Mouse (Mus musculus): ENCODE results near the gene Wasf1.

The Wasf1 gene

DNA sequence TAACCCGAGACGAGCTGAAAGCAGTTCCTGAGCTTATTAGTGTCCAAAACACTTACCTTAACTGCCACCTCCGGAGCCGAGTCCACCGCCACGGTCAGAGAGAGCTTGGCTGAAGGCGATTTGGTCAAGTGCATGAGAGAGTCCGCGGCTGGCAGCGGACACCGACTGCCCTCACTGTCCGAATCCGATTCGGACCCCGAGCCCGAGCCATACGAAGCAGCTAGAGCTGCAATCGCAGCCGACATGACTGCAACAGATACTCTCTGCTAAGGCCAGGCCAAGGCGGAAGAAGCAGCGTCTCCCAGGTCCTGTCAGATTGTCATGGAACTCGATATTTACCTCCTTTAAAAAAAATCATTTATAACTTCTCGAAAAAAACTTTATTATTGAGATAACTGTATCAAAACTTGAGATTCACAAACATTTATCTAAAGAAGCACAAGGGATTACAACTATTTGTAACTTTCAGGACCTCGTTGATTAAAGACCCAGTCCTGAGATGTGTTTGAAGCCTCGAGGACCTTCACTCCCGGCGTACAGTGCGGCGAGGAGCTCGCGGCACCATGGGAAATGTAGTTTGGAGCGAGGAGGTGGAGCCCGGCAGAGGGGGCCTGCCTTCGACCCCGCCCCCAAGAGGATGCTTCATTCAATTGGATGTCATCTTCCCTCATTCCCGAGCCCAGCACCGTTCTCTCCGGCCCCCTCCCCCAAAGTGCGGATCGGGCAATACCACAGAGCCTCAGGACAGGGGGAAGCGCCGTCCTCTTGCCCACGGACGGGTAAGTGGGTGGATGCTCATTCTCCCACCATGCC is at the start of gene Wasf1, which contains the start of gene Cdc40:
Wasf1 (plus strand) TSS at position 645 of the 813 bp plus-strand sequence.
Cdc40 (minus strand) TSS at position 481 of the 813 bp plus-strand sequence.
- peak; percentile 98 for DNase-seq (ENCODE audit: low read depth, low spot score)

DNA sequence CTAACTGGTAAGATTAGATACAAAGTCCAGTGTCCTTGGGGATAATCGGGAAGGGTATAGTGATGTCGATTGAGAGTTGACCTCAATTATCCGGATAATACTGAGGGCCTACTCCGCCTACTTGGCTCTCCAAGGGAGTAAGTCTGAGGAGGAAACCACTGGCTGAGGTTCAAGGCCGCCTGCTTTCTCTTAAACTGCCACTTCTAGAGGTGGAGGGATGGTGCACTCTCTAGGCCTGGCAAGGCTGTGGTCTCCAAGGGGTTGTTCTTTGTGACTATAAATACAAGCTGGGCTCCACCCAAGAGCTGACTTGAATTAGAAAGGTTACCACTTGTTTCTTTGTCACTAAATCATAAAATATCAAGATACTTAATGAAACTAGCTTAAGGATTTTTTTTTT is 43.2 kb upstream of the Wasf1 start:
- DNase-seq (ENCODE audit: low read depth, low spot score), result no peak

DNA sequence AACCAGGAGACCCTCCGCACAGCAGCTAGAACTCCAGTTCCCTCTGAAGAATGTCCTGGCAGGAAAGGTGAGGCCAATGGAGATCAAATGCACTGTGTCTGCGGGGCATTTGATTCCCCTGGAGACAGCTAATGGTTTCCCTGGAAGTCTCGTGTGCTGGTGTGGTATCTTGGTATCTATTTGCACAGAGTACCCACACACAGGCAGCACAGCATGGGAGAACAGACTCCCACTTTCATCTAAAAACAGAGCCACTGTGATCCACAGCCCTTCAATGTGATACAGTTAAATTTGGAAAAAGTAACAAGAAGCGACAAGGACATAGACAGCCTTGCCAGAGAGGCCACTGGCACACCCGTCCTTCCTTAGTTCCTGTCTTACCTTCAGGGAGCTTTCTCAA is 39.4 kb upstream of the Wasf1 start:
- DNase-seq (ENCODE audit: low read depth, low spot score), result no peak

DNA sequence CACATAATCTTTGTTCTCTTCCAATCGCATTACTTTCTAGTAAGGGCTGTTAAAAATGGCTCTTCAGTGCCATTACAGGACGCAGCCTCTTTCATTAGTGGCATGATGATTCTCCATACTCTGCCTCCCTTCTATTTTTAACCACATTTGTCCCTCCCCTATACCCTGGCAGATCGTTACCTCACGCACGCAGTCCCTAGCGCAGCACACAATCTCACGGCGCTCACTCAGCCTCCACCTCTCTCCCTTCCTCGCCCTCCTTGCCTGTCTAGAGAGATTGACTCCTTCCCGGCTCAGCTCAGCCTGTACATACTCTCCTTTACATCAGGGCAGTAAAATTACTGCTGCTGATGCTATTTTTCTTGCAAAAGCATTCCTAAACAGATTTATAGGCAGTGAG is 38.7 kb upstream of the Wasf1 start:
- DNase-seq (ENCODE audit: low read depth, low spot score), result no peak

DNA sequence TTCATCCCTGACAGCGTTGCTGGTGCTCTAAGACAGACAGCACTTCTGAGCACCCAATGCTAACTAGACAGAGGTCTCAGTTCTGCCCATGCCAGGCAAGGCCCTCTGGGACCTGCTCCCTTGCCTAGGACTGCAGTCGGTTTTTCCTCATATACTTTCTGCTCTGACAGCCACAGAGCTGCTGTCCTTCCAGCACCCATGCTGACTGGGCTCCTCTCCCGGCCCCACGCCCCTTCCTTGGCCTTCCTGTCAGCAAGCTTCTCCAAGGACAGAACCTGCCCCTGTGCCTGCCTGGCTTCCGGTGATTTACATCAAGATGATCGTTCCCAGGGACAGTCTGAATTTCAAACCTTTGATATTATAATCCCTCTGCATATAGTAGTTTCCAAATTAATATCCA is 37.6 kb upstream of the Wasf1 start:
- no peak for DNase-seq (ENCODE audit: low read depth, low spot score)

DNA sequence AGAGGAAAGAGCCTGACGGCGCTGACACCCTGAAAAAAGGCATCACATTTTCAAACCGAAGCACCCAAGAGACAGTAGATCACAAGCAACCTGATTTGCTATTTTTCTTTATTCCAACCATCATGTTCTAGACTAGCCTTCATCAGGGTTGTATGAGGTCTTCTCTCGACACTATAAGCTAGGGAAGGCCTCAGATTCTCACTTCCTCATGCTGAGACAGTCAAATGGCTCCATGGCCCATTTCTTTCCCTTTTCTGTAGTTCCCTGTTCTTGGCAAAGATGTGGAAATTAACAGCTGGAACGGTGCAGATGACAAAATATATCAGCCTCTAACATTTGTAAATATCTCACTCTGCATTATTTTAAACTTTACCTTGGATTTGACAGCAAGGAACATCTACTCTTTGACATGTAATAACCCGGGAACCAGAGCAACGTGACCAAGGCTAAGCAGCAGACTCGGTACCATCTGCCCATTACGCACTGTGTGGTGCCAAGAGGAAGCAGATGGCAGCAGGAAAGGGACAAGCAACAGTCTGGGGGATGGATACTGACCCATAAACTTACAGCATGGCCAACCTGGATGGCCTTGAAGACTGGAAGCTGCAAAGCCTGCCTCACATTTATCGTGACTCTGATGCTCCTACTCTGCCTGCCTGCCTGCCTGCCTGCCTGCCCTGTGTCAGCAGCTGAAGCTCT is 36.0 kb upstream of the Wasf1 start:
- DNase-seq (ENCODE audit: low read depth, low spot score), result no peak

DNA sequence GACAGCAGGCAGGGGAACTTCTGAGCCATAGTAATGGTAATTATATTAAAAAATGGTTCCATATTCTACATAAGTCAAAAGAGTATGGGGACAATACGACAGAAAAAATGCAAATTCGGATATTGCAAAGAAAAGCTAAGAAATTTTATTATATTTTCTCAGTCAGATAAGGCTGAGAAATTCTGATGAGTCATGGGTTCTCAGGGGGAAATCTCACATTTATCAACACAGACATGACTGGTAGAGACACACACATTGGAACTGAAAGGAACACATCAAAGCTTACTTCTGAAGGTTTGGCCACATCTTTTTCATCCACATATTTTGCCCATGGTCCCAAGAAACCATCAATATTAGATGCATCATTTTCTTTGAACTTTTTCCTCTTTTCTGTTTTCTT is 32.6 kb upstream of the Wasf1 start:
- DNase-seq (ENCODE audit: low read depth, low spot score), result no peak

DNA sequence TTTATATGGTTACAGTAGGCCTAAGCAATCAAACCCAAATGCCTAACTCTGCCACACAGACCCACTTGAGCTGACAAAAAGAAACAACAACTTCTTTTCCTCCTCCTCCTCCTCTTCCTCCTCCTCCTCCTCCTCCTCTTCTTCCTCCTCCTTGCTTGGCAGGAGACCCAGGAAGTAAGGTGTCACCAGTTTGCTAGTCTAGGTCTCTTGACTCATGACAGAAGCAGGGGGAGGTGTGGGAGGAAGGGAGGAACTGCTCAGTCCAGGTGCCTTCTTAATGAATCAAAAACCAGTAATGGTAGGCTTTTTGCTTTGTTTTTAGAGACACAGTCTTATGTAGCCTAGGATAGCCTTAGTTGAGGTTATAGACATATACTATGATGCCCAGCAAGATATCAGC is 32.1 kb upstream of the Wasf1 start:
- no peak for DNase-seq (ENCODE audit: low read depth, low spot score)

DNA sequence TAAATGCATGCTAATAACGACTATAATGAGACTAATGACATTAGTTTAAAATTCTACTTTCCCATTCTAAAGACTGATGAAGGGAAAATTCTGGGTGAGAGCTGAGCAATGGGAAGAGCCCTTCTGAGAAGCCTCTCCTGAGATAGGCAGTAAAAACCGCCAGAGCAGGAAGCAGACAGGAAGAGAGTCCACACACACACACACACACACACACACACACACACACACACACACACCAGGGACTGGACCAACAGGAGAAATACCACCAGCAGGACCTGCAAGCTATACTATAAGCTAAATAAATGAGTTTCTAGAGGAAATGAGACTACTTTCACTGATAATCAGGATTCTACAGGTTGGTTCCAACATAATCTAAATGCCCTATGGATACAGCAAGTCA is 27.7 kb upstream of the Wasf1 start:
- no peak for DNase-seq (ENCODE audit: low read depth, low spot score)

DNA sequence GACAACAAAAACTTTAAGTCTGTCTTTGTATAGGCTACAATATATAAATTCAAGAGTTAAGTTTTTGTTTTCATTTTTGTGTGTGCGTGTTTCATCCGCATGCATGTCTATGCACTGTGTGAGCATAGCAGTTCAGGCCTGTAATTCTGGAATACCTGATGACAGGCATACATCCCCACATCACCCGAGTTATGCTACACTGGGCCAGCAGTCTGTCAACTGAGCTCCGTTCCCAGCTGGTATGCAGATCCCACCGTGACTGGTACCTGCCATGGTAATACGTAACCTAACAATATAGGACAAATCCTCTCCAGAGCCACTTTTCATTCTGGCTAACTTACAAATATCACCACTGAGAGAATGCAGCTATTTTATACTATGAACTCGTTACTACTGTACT is 26.6 kb upstream of the Wasf1 start:
- DNase-seq (ENCODE audit: low read depth, low spot score), result no peak

DNA sequence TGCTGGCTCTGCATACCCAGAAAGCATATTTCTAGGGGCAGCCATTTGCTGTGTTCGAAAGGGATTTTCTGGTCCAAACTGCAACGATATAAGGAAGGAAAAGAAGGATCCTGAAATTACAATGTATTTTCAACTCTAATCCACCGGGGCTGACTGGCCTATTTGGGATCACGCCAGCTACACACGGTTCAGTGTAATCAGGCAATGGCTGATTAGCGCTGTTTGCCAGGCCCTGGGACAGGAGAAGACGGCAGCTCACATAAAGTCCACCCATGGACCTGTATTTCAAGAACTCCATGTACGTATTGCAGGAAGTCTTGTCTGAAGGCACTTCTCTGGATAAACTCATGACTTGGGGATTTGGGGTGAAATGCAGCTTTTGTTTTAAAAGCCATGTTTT is 25.7 kb upstream of the Wasf1 start:
- peak; percentile 21 for DNase-seq (ENCODE audit: low read depth, low spot score)

DNA sequence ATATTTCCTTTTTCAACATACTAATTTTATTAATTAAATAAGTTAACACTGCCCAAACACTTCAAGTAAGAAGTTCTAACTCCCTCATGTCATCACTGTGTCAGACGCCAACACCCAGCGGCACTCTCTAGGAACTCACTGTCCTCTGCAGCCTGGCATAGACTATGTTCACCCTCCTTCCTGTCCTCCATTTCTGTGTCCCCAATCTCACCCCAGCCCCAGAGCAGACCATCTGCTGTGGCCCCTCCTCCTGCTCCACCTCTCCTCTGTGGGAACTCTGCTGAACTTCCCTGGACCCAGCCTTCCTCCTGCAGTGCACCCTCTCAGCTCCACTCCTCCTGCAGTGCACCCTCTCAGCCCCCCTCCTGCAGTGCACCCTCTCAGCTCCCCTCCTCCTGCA is 15.2 kb upstream of the Wasf1 start:
- DNase-seq (ENCODE audit: low read depth, low spot score), result no peak

DNA sequence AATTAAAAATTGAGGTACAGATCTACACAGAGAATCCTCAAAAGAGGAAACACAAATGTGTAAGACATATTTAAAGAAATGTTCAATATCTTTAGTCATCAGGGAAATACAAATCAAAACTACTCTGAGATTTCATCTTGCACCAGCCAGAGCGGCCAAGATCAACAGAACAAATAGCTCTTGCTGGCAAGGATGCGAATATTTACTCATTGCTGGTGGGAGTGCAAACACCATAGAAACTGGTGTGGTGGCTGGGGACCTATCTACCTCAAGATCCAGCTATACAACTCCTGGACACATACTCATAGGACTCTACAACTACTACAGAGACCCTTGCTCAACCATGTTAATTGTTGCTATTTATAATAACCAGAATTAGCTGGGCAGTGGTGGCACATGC is 12.0 kb upstream of the Wasf1 start:
- no peak for DNase-seq (ENCODE audit: low read depth, low spot score)

DNA sequence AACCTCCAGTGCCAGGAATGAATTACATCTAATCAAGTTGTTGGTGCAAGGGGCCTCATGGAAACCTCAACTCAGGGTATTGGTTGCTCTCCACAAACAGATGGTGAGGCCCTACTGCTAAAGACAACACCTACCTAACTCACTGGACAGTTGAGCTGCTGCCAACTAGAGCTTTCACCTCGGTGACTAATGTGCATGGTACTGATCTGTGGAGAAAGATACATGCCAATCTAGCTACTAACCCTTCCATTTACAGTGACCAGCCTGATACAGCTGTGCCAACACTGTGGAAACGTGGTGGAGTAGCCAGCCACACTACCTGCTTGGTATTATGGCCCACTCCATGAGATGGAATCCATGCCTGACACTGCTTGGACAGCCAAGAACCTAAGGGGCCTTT is 11.2 kb upstream of the Wasf1 start:
- DNase-seq (ENCODE audit: low read depth, low spot score), result no peak

DNA sequence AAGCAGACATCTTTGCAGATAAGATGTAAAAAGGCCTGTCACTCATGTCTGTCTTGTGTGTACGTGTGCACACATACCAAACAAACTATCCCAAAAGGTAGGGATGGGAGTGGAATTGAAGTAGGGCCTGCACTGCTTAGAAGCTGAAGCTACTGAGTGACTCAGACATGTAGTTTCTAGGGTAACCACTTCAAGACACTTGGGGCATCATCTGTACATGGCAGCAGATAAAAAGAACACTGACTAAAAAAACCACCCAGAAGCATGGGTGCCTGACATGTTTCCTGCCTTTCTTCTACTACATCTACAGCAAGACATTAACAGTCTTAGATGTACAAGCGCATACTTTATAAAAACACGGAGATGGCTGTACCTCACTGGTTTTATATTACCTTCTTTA is 5.0 kb upstream of the Wasf1 start:
- DNase-seq (ENCODE audit: low read depth, low spot score), result no peak

DNA sequence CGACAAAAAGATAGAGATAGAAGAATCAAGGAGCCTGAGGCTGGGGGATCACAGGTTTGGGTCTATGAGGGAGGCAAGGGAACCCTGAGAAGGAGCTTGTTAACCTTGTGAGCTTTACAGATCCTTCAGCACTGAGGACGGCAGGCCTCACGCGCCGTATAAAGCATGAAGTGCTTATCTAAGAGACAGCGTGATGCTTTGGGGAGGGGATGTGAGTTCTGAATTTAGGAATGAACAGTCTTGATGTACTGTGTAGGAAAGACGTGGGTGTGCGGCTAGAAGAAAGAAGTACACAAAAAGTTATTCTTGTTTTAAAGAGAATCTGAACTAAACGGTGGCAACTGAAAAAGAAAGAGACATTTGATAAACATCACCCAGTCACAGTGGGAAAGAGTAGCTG is 3.3 kb upstream of the Wasf1 start:
- no peak for DNase-seq (ENCODE audit: low read depth, low spot score)

DNA sequence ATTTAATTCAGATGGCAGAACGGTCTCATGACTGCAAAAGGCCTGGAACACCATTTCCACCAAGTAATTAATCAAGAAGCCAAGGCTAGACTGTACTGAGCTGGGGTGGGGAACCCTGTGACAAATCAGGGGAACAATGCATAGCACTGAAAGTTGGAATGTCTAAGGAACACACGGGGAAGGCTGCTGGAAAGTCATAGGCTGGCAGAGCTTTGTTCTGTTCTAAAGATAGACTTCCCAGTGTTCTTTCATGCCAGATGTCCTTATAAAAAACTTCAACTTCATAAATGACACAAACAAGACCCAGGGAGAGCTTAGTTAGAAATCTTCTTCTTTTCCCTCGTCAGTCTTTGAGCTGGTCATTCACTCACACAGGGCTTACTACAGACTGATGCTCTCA is 2.0 kb upstream of the Wasf1 start:
- DNase-seq (ENCODE audit: low read depth, low spot score), result no peak

DNA sequence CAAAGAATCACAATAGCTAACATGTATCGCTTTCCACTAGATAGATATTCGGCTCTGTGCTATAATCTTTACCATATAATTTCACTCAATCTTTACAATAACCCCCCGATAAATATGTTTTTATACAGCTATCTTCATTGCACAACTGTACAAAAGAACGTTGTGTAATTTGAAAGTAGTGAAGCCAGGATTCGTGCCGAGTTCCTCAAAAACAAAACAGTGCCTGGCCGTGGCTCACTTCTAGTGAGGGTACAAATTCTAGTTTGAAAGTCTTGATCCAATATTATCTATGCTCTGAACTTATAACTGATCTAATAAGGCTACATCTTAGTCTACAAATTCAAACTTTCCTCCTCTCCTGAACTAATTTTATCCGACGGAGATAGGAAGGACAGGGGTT is 942 bp upstream of the Wasf1 start:
- DNase-seq (ENCODE audit: low read depth, low spot score), result no peak

DNA sequence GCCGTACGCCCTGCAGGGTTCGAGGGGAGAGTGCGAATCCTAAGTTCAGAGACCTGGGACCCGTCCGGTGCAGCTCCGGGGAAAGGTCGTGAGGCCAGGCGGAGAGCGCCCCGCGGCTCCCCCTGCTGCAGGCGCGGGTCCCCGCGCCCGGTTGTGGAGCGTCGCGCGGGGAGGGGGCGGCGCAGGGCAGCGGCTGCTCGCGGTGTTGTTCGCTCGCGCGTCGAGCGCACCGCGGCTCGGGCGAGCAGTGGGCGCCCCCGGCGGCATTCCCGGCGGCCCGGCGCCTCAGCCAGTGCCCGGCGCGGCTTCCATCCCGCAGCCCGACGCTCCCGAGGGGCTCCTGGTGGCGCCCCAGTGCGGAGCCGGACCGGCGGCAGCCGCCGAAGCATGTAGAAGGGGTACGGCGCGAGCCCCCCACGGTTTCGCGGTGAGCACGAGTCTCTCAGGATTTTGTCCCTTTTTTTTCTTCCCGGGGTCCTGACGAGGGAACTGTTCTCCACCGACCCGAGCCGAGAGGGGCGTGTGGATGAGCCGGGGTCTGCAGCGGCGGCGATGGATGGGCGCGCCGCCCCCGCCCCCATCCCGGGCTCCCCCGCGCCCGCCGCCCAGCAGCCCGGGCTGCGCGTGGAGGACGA is 486 bp downstream of the Wasf1 start:
- no peak for DNase-seq (ENCODE audit: low read depth, low spot score)

DNA sequence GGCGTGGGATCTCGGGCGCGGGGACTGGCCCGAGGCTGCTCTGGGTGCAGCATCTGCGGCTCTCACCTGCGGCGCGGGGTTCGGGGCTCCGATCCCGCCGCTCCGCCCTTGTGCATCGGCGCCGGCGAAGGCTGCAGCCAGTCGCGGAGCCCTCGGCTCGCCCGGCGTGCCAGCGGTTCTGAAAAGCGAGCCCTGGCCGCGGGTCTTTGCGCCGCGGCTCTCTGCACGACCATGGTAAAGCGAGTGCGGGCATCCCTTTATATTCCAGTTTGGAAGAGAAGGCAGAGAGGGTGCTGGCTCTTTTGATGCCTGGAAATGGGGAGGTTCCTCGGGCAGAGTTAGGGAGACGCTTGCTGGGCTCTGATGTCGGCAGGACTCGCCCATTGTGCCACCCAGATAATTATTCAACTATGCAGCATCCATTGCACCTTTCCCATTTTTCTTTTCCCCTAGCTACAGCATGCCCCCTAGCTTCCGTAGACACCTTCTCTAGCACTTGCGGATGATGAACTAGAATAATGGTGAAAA is 1.1 kb downstream of the Wasf1 start:
- peak; percentile 24 for DNase-seq (ENCODE audit: low read depth, low spot score)

DNA sequence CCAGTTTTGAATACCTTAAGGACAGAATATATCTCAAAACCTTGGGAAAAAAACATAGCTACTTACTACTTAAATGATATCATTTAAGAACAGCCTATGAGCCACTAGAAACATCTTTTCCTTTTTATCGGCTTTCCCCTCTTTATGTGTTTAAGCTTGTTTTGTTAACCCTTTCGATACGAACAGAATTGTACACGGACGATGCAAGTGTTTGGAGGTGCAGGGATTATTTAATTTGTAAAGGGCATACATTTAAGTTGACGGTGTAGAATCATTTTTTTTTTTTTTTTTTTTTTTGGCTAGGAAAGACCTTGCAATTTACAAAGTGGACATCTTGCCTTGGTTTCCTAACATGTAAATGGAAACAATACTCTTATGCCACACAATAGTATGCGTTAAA is 2.2 kb downstream of the Wasf1 start:
- no peak for DNase-seq (ENCODE audit: low read depth, low spot score)

DNA sequence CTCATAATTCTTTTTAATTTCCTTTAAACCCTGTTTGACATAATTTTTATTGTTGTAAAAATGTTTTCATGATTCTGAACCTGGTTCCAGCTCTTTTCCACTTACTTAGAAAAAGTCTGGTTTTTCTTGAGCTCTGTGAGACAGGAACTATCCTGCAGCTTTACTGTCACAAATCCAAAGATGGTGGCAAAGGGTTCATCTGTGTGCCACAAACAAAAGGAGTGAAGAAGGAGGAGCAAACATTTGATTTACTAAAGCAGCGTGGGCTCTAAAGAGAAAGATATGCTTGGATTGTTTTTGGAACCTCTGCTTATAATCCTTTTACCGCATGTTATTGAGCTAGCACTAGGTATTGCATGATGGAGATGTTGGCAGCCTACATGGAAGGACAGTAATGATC is 4.0 kb downstream of the Wasf1 start:
- no peak for DNase-seq (ENCODE audit: low read depth, low spot score)

DNA sequence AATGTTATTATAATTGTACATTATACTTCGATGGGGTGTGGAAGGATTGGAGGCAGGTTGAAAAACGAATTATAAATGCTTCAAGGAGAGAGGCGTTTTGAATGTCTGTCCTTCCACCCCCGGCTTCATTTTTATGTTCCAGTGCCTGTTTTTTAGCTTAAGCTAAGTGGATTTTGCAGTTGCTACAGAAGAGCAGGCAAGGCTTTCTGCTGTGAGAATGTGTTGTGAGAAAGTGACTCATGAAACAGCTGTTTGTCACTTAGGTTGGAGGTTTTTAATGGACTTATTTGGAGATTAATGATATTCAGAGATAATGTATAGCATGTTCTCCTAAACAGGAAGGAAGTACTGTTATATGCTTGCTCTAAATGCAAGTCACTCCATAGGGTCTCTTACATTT is 5.9 kb downstream of the Wasf1 start:
- DNase-seq (ENCODE audit: low read depth, low spot score), result no peak
